Mouse (Mus musculus) intestine, postnatal 0 days (tissue): ENCODE measurements around the gene Pdap1. TPM values are rescaled to one million over a fixed set of nuclear protein-coding genes. Genes with fewer than 3 reads are reported as not detected.
A peak's percentile ranks its signal among the peaks of the same experiment; 100 is the strongest.

Source experiments
- ATAC-seq: fragments of 200-750 bp; cut with Nextera tagmentation; 2 replicates; pipeline ENCODE4 v1.8.0; 2017; ENCODE audit warnings: mild to moderate bottlenecking, moderate TSS enrichment, moderate library complexity
- H3K27ac ChIP-seq: fragments of 300-500 bp; sonication (generic); 2 replicates; pipeline ENCODE4 v1.5.1; 2014; ENCODE audit warnings: mild to moderate bottlenecking, low read depth, low read length, moderate library complexity
- H3K27me3 ChIP-seq: fragments of 300-500 bp; sonication (generic); replicated peaks from 2 replicates; pipeline ENCODE4 v1.6.1; 2014; ENCODE audit warnings: low read length, mixed read lengths; ENCODE audit not compliant: control insufficient read depth, insufficient read depth
- H3K36me3 ChIP-seq: fragments of 300-500 bp; sonication (generic); 2 replicates; pipeline ENCODE4 v1.6.1; 2014; ENCODE audit warnings: mild to moderate bottlenecking, moderate library complexity; ENCODE audit not compliant: control insufficient read depth, insufficient read depth
- H3K4me1 ChIP-seq: fragments of 300-500 bp; sonication (generic); replicated peaks from 2 replicates; pipeline ENCODE4 v1.6.1; 2014; ENCODE audit warnings: antibody characterized with exemption, low read length, mixed read lengths; ENCODE audit not compliant: control insufficient read depth, insufficient read depth
- H3K4me2 ChIP-seq: fragments of 300-500 bp; sonication (generic); replicated peaks from 2 replicates; pipeline ENCODE4 v1.6.1; 2014; ENCODE audit warnings: low read depth, mild to moderate bottlenecking, moderate library complexity
- H3K4me3 ChIP-seq: fragments of 300-500 bp; sonication (generic); 2 replicates; pipeline ENCODE4 v1.5.1; 2014; ENCODE audit warnings: low read depth, low read length
- H3K9ac ChIP-seq: fragments of 300-500 bp; sonication (generic); 2 replicates; pipeline ENCODE4 v1.6.1; 2014; ENCODE audit warnings: mild to moderate bottlenecking, low read depth, low read length
- H3K9me3 ChIP-seq: fragments of 300-500 bp; sonication (generic); 2 replicates; pipeline ENCODE4 v1.6.1; 2016; ENCODE audit warnings: mixed run types; ENCODE audit not compliant: control insufficient read depth
- CTCF ChIP-seq: sonication (generic); IDR thresholded peaks from 2 replicates; pipeline ENCODE4 v1.5.1; 2016; ENCODE audit warnings: low read depth, mild to moderate bottlenecking, control low read depth, antibody characterized with exemption, moderate library complexity
- WGBS: fragments of 180-500 bp; shearing (Covaris S2); extraction: QIAGEN DNeasy Blood & Tissue Kit; methylation state at CpG from one replicate; pipeline ENCODE4 v1.1.7; 2014; 5-methylcytosine and 5-hydroxymethylcytosine counted together
- polyA plus RNA-seq: library from polyadenylated mRNA; unstranded; fragments of >200 nt; fragmentation: Nextera tagmentation; extraction: Ambion mirVana; gene quantifications from 2 replicates; pipeline ENCODE4 v1.2.1, GENCODE M21; 2015

The Pdap1 gene
- polyA plus RNA-seq, 1 experiment from 2014 or later = 49.4 TPM

DNA sequence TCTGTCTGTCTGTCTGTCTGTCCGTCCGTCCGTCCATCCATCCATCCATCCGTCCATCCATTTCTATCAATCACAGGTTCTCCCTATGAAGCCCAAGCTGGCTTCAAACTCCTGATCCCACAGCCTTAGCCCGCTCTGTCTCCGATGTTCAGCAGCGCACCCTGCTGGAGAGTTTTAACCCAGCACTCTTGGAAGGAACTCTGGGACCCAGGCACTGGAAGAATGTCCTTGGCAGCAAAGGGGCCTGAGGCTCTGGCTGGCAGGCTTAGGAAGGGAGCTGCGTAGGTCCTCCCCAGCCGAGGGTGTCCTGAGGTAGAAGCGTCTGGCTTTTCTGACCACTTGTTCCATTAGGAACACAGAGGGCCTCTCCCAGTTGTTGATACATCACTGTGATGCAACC lies 23.1 kb downstream of the Pdap1 start:
- Histone ChIP-seq H3K4me2 (peak overlapping the region; percentile 79), H3K9ac (peak overlapping the region; percentile 37; the same call in 1 of the 2 replicates), H3K27ac (peak overlapping the region; percentile 94), H3K36me3 (peaks cover 20% of the 10 kb centered on the region), H3K4me1 (peaks cover 6% of the 10 kb centered on the region; the same call in 1 of the 2 replicates), H3K9me3 (no peaks in the 10 kb centered on the region), H3K4me3 (peak overlapping the region; percentile 22; the same call in 1 of the 2 replicates), H3K27me3 (no peaks in the 10 kb centered on the region)
- TF ChIP-seq CTCF = peak; percentile 80
- 43% methylated on average over 10 of the region's 10 CpGs for WGBS
- ATAC-seq = peak; percentile 34

DNA sequence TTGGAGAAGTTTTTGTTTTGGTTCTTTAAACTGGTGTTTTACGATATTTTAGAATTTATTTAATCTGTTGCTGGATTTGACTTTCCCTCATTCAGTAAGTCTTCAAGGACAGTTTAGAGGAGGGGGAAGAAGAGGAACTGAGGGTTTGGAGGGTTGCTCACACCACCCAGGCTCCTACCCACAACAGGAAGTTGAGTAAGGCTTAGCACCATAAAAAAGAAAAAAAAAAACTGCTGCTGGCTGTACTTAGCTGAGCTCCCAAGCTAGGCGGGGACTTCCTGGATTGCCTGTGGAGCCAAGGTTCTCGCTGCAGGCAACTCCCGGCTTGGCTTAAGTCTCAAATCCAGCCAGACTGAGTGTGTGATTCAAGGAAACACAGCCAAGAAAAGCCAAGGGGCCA lies 23.7 kb downstream of the Pdap1 start:
- Histone ChIP-seq H3K4me2 (peak overlapping the region; percentile 79), H3K27ac (peak overlapping the region; percentile 94), H3K4me1 (peaks cover 6% of the 10 kb centered on the region; the same call in 1 of the 2 replicates), H3K9ac (peak overlapping the region; percentile 37; the same call in 1 of the 2 replicates), H3K9me3 (no peaks in the 10 kb centered on the region), H3K4me3 (peak overlapping the region; percentile 89; the same call in 1 of the 2 replicates), H3K27me3 (no peaks in the 10 kb centered on the region), H3K36me3 (peaks cover 14% of the 10 kb centered on the region; the same call in 1 of the 2 replicates)
- peak; percentile 64 for ATAC-seq
- no peak for TF ChIP-seq CTCF
- WGBS = 14% methylated on average over 4 of the region's 4 CpGs

- peak overlapping the region; percentile 79 for H3K4me2 ChIP-seq
- H3K27me3 ChIP-seq = no peaks in the 10 kb centered on the region
- H3K36me3 ChIP-seq = 0 out of 2 replicates have a peak, but pooled peaks cover 12% of the 10 kb centered on the region
- no peak for TF ChIP-seq CTCF
- peak overlapping the region; percentile 40; the same call in 1 of the 2 replicates for H3K9ac ChIP-seq
- peak overlapping the region; percentile 94 for H3K27ac ChIP-seq
- WGBS = 79% methylated on average over 5 of the region's 5 CpGs
- peak overlapping the region; percentile 89; the same call in 1 of the 2 replicates for H3K4me3 ChIP-seq
- H3K4me1 ChIP-seq = peaks cover 6% of the 10 kb centered on the region; the same call in 1 of the 2 replicates
- no peak for ATAC-seq
- no peaks in the 10 kb centered on the region for H3K9me3 ChIP-seq
These were observed 24.3 kb downstream of the Pdap1 start for GRCm38 (mm10) chr5:145115736-145116135.

DNA sequence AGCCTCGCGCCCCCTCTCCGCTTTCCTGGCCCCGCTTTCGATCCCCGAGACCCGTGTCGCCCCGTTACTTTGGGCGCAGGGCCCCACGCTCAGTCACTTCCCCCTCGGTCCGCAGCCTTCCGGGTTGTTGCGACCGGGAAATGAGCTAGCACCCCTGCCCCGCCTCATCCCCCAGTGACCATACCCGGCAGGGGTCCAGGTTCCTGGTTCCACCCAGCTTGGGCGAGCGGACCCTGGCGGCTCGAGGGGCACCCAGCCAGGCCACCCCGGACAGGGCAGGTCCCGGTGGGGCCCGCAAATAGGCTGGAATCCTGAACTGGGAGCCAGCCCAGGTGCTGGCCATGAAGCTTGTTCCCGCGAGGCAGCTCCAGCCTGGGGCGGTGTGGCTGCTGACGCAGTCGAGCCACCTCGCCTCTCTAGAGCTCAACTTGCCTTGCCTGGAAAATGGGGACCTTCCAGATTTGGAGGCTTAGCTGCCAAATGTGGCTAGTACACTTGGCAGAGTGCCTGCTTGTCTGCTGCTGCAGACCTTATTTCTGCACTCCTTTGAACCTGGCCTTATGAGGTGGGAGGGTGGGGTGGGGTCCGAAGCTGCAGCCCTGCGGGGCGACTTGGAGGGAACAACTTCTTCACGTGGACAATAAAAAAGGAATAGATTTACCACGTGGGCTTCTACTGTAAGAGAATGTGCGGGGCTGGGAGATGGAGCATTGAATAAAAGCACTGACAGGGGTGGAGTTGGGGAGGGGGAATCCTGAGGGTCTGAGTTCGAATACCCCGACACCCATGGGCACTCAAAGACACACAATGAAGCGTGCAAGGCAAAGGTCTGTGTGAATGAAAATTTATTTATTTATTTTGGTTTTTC lies 25.2 kb downstream of the Pdap1 start:
- ATAC-seq = peak; percentile 29
- no peaks in the 10 kb centered on the region for H3K9me3 ChIP-seq
- H3K4me2 ChIP-seq = peak overlapping the region; percentile 79
- peaks cover 7% of the 10 kb centered on the region; the same call in 1 of the 2 replicates for H3K36me3 ChIP-seq
- peak overlapping the region; percentile 83 for H3K9ac ChIP-seq
- WGBS = 11% methylated on average over 40 of the region's 40 CpGs
- no peaks in the 10 kb centered on the region for H3K27me3 ChIP-seq
- peaks cover 6% of the 10 kb centered on the region; the same call in 1 of the 2 replicates for H3K4me1 ChIP-seq
- peak overlapping the region; percentile 89 for H3K4me3 ChIP-seq
- peak; percentile 13; the same call in 1 of the 2 replicates for TF ChIP-seq CTCF
- H3K27ac ChIP-seq = peak overlapping the region; percentile 94

DNA sequence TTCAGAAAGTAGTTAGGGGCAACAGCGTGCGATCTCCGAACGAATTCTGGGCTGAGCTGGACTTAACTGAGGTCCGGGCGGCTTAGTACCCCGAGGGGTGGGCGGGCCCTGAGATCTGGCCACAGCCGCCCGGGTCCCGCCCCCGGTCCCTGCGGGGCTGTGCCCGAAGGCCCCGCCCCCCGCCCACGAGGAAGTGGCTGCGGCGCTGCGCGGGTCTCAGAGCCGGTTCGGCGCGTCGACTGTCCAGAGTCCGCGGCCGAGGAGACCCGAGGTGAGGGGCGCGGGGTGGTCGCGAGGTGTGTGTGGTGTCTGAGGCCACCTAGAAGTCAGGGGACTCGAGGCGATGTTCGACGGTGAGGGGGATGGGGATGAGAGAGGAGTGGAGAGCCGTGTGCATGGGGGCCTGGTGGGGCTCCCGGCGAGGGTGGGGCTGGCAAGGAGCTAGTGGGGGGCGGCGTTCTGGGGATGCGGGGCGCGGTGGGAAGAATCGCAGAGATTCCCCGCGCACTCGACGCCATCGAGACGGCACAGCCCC lies 25.9 kb downstream of the Pdap1 start, which contains the start of gene Arpc1b:
Gene Arpc1b (plus strand): TSS at position 145 of the 535 bp plus-strand sequence.
- peak within 1 kb of the TSS; percentile 79 for H3K4me2 ChIP-seq
- no peaks in the 10 kb centered on the region for H3K9me3 ChIP-seq
- H3K9ac ChIP-seq = peak within 1 kb of the TSS; percentile 83
- ATAC-seq = peak; percentile 74
- under 1% methylated on average over 45 of the region's 53 CpGs for WGBS
- H3K4me1 ChIP-seq = peaks cover 6% of the 10 kb centered on the region; the same call in 1 of the 2 replicates
- H3K27me3 ChIP-seq = no peaks in the 10 kb centered on the region
- H3K4me3 ChIP-seq = peak within 1 kb of the TSS; percentile 89
- no peak for TF ChIP-seq CTCF
- peak within 1 kb of the TSS; percentile 94 for H3K27ac ChIP-seq
- H3K36me3 ChIP-seq = peaks cover 11% of the 10 kb centered on the region; the same call in 1 of the 2 replicates

- TF ChIP-seq CTCF = no peak
- peaks cover 13% of the 10 kb centered on the region for H3K36me3 ChIP-seq
- peaks cover 6% of the 10 kb centered on the region; the same call in 1 of the 2 replicates for H3K4me1 ChIP-seq
- H3K9me3 ChIP-seq = no peaks in the 10 kb centered on the region
- 17% methylated on average over 2 of the region's 2 CpGs for WGBS
- H3K9ac ChIP-seq = peak overlapping the region; percentile 83
- H3K4me3 ChIP-seq = peak overlapping the region; percentile 89
- no peaks in the 10 kb centered on the region for H3K27me3 ChIP-seq
- no peak for ATAC-seq
- peak overlapping the region; percentile 94; the same call in 1 of the 2 replicates for H3K27ac ChIP-seq
- peak overlapping the region; percentile 79 for H3K4me2 ChIP-seq
These were observed 26.6 kb downstream of the Pdap1 start for GRCm38 (mm10) chr5:145113416-145113815.
